Mouse (Mus musculus) heart, postnatal 25 days (tissue): Measurements from ENCODE around the gene Metap1d. TPM values are rescaled to one million over a fixed set of nuclear protein-coding genes. Genes with fewer than 3 reads are reported as not detected.

Experiments used
- DNase-seq: peaks from one replicate; pipeline ENCODE4 v3.0.0; 2022; ENCODE audit warnings: low spot score
- intact Hi-C: fragments of 180-260 bp; cut with DNase I; formaldehyde crosslinking; loops from one replicate; pipeline ENCODE4 v1.15.1; 2025
- total RNA-seq, 2 experiments: library from RNA; stranded (reverse); gene quantifications; 2 replicates each; pipeline ENCODE4 v1.2.3; 2021

Gene Metap1d
- total RNA-seq: 10 to 100 TPM; 45.8 to 47.9 TPM

GRCm38 (mm10) chr2:71453161-71453916 is at the start of gene Metap1d:
Metap1d (plus strand) TSS chr2:71453276.
- intact Hi-C loops: loop anchor here (5.0 kb wide), 3 partner anchors 66 to 94 kb away; partner anchors contain the start of genes Dlx2 and Hat1
- DNase-seq: peak; percentile 85

GRCm38 (mm10) chr2:71405613-71406012 is 47.5 kb upstream of the Metap1d start:
- intact Hi-C loops: no loop called here
- no peak for DNase-seq

GRCm38 (mm10) chr2:71418760-71419280 is 34.3 kb upstream of the Metap1d start:
- intact Hi-C loops: no loop called here

GRCm38 (mm10) chr2:71419408-71419807 is 33.7 kb upstream of the Metap1d start:
- intact Hi-C loops: no loop called here

More at GRCm38 (mm10) chr2:71418760-71419280, 34.3 kb upstream of the Metap1d start:
- DNase-seq: no peak

GRCm38 (mm10) chr2:71420895-71421425 is 32.1 kb upstream of the Metap1d start:
- intact Hi-C loops: no loop called here
- no peak for DNase-seq

More at GRCm38 (mm10) chr2:71419408-71419807, 33.7 kb upstream of the Metap1d start:
- no peak for DNase-seq

- no peak for DNase-seq
- intact Hi-C loops: no loop called here
These were observed 28.5 kb upstream of the Metap1d start for GRCm38 (mm10) chr2:71424545-71424944.

- no peak for DNase-seq
- intact Hi-C loops: no loop called here
These were observed 17.6 kb upstream of the Metap1d start for GRCm38 (mm10) chr2:71435440-71435839.

GRCm38 (mm10) chr2:71443376-71443775 is 9.7 kb upstream of the Metap1d start:
- intact Hi-C loops: no loop called here
- no peak for DNase-seq

- intact Hi-C loops: no loop called here
- DNase-seq: no peak
These were observed 7.4 kb upstream of the Metap1d start for GRCm38 (mm10) chr2:71445536-71446196.

- no peak for DNase-seq
- intact Hi-C loops: loop anchor here (5.0 kb wide), 3 partner anchors 62 to 98 kb away; partner anchors contain the start of genes Dlx2 and Hat1
These were observed 3.5 kb upstream of the Metap1d start for GRCm38 (mm10) chr2:71449604-71450003.

- DNase-seq: no peak
- intact Hi-C loops: loop anchor here (5.0 kb wide), 3 partner anchors 64 to 96 kb away; partner anchors contain the start of genes Dlx2 and Hat1
These were observed 1.3 kb upstream of the Metap1d start for GRCm38 (mm10) chr2:71451761-71452160.

- intact Hi-C loops: loop anchor here (5.0 kb wide), 3 partner anchors 67 to 93 kb away; partner anchors contain the start of genes Dlx2 and Hat1
- DNase-seq: no peak
These were observed 813 bp downstream of the Metap1d start for GRCm38 (mm10) chr2:71453917-71454260.

GRCm38 (mm10) chr2:71458624-71459023 is 5.5 kb downstream of the Metap1d start:
- DNase-seq: no peak
- intact Hi-C loops: no loop called here

- intact Hi-C loops: no loop called here
These were observed 6.6 kb downstream of the Metap1d start for GRCm38 (mm10) chr2:71459659-71460058.

GRCm38 (mm10) chr2:71461139-71461538 is 8.1 kb downstream of the Metap1d start:
- no peak for DNase-seq
- intact Hi-C loops: no loop called here

More at GRCm38 (mm10) chr2:71459659-71460058, 6.6 kb downstream of the Metap1d start:
- DNase-seq: no peak

- DNase-seq: no peak
- intact Hi-C loops: no loop called here
These were observed 8.5 kb downstream of the Metap1d start for GRCm38 (mm10) chr2:71461589-71461988.

GRCm38 (mm10) chr2:71462066-71462465 is 9.0 kb downstream of the Metap1d start:
- no peak for DNase-seq
- intact Hi-C loops: no loop called here

GRCm38 (mm10) chr2:71462553-71462952 is 9.5 kb downstream of the Metap1d start:
- DNase-seq: no peak
- intact Hi-C loops: no loop called here

GRCm38 (mm10) chr2:71466103-71466502 is 13.0 kb downstream of the Metap1d start:
- no peak for DNase-seq
- intact Hi-C loops: no loop called here

- intact Hi-C loops: no loop called here
- no peak for DNase-seq
These were observed 13.9 kb downstream of the Metap1d start for GRCm38 (mm10) chr2:71466861-71467450.
